Mouse (Mus musculus) kidney, adult 11 months (tissue): ENCODE data around the gene Arhgap45.
"Not testable (repeated sequence)": the region's sequence is repeated elsewhere in the genome, so short reads cannot be mapped to it uniquely, and the experiment has no call there.

Experiments used
- DNase-seq: peaks from one replicate; pipeline ENCODE4 v3.0.0; 2022

Arhgap45 gene

GRCm38 (mm10) chr10:80035686-80036085 lies 19.2 kb downstream of the Arhgap45 start:
- DNase-seq, result no peak

- DNase-seq, result peak; percentile 50
These were observed 20.4 kb downstream of the Arhgap45 start for GRCm38 (mm10) chr10:80036832-80037231.

- peak; percentile 98 for DNase-seq
These were observed 23.1 kb downstream of the Arhgap45 start, which contains the start of gene Polr2e for GRCm38 (mm10) chr10:80039559-80039979. TSS of gene Polr2e (minus strand) at chr10:80039795.

GRCm38 (mm10) chr10:80041409-80042060 lies 25.1 kb downstream of the Arhgap45 start:
- DNase-seq, result not testable (repeated sequence)

GRCm38 (mm10) chr10:80044087-80044486 lies 27.6 kb downstream of the Arhgap45 start:
- DNase-seq, result no peak

- DNase-seq, result not testable (repeated sequence)
These were observed 28.9 kb downstream of the Arhgap45 start for GRCm38 (mm10) chr10:80045364-80045763.

- DNase-seq, result no peak
These were observed 29.3 kb downstream of the Arhgap45 start for GRCm38 (mm10) chr10:80045766-80046165.

- peak; percentile 50 for DNase-seq
These were observed 30.6 kb downstream of the Arhgap45 start, which contains the start of gene Gpx4 for GRCm38 (mm10) chr10:80047041-80047565. TSS of gene Gpx4 (plus strand) at chr10:80047166.

- DNase-seq, result no peak
These were observed 31.9 kb downstream of the Arhgap45 start for GRCm38 (mm10) chr10:80048396-80048795.

GRCm38 (mm10) chr10:80048834-80049233 lies 32.4 kb downstream of the Arhgap45 start:
- DNase-seq, result no peak

GRCm38 (mm10) chr10:80050244-80050643 lies 33.8 kb downstream of the Arhgap45 start:
- no peak for DNase-seq

GRCm38 (mm10) chr10:80050885-80051617 lies 34.6 kb downstream of the Arhgap45 start:
- DNase-seq, result peak; percentile 63

- DNase-seq, result peak; percentile 93
These were observed 35.3 kb downstream of the Arhgap45 start for GRCm38 (mm10) chr10:80051618-80052373.

- DNase-seq, result no peak
These were observed 35.9 kb downstream of the Arhgap45 start for GRCm38 (mm10) chr10:80052374-80052764.

GRCm38 (mm10) chr10:80053259-80053780 lies 36.9 kb downstream of the Arhgap45 start:
- peak; percentile 100 for DNase-seq

GRCm38 (mm10) chr10:80053831-80054815 lies 37.7 kb downstream of the Arhgap45 start:
- peak; percentile 75 for DNase-seq

- peak; percentile 29 for DNase-seq
These were observed 38.5 kb downstream of the Arhgap45 start for GRCm38 (mm10) chr10:80054911-80055310.

- DNase-seq, result no peak
These were observed 38.9 kb downstream of the Arhgap45 start for GRCm38 (mm10) chr10:80055364-80055763.

GRCm38 (mm10) chr10:80055891-80056290 lies 39.4 kb downstream of the Arhgap45 start:
- no peak for DNase-seq

- DNase-seq, result no peak
These were observed 40.1 kb downstream of the Arhgap45 start for GRCm38 (mm10) chr10:80056506-80056905.

GRCm38 (mm10) chr10:80056976-80057682 lies 40.7 kb downstream of the Arhgap45 start:
- no peak for DNase-seq
